Mouse (Mus musculus) lung, postnatal 25 days (tissue): ENCODE measurements at regions not wholly inside any gene's neighbourhood (a gene's known extent, or its start where the extent isn't known, plus 50 kb on each side); places are given as distances from the start of the nearest gene placed in this dataset.

Experiments used
- DNase-seq: peaks from one replicate; pipeline ENCODE4 v3.0.0; 2022; ENCODE audit warnings: low spot score

- no peak for DNase-seq
These were observed 95.3 kb downstream of the Lurap1l start for GRCm38 (mm10) chr4:81005507-81006328.

DNA sequence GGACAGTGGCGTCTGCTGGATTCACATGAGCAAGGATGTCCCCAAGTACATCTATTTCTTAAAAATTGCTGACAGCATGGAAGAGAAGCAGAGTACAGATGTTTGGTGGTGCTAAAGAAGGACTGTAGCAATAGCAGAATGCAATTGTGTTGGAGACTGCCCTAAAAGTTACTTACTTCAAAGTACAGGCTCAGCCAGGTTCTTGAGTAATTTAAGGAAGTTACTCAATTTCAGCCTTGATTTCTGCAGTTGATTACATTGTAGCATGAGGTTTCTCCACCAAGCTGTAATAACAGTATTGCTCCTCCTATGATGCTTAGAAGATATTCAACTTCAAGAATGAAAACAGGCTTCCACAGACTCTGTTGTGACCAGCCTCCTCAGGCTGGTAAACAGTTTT is 96.1 kb downstream of the Lurap1l start:
- DNase-seq = peak; percentile 12

- DNase-seq = no peak
These were observed 111.4 kb downstream of the Lurap1l start for GRCm38 (mm10) chr4:81021850-81022249.

DNA sequence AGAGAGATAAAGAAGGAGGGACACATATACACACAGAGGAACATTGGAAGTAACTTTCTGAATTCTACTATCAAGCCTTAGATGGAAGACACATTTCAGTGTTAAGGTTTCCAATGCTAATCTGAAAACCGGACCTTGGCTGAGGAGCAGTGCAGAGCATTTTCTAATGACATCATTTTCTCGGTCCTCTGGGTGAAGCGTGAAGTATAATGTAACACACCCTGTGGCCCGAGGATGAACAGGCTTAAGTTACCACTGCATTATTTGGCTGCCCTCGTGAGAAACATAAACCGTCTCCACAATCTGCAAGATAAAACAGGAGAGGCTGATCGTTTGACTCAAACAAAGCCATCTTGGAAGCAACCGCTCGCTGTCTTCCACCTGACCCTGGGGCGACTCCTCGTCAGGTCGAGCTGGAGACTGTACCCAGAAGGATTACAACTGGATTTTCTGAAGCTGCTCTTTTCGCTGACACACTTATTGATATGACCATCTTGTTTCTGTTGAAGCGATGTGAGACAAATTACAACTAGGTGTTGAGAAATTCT is 113.1 kb downstream of the Lurap1l start:
- no peak for DNase-seq

DNA sequence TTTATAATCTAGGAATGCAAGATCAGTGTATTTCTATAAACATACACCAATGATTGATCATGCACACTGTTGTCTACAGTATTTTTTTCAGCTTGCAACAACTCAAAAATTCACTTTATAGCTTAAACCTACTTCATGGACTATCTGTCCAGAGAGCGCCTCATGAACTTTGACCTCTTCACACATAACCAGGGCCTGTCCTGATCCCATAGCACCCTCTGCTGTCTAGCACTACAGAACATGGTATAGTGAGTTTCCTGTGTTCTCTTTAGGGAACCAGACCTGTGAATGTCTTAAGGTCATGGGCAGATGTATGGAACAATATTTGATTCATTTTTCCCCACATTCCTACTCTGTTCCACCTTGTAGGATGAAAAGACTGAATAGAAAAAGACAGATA is 117.1 kb downstream of the Lurap1l start:
- no peak for DNase-seq

GRCm38 (mm10) chr4:81030671-81031070 is 120.2 kb downstream of the Lurap1l start:
- DNase-seq = no peak

GRCm38 (mm10) chr4:81037336-81037902 is 127.0 kb downstream of the Lurap1l start:
- DNase-seq = no peak

DNA sequence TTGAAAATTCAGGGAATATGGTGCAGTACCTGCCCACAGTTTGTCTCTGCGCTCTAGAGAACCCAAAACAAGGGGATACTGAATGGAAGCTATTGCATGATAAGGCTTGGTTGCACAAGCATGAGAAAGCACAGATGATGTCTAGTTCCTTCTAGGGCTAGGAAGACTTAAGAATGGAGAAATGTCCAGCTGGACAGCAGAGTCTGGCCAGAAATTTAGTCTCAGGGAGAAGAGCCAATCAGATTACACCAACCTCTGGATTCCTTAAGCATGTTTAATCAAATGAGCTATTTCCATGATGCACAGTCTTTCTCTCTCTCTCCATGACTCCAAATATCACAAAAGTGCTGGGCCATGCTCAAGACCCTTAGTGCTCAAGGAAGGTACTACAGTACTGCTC is 147.8 kb downstream of the Lurap1l start:
- DNase-seq = no peak

DNA sequence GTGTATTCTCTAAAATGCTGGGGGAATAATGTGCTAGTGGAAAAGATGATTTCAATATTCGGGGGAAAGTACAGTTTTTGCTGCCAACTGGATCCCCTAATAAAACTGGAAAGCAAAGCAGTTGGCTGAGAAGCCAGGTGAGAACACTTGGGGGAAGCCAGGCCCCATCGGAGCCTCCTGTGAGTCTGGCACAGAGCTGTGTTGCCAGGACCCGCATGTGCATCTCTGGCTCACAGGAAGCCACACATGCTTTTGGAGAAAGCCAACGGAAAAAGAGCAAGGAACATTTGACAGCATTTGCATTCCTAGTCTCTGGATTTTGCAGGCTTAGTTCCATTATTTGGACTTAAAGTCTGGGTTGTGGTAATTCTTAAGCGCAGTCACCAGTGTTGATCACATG is 148.4 kb downstream of the Lurap1l start:
- DNase-seq = no peak

GRCm38 (mm10) chr4:81059356-81059755 is 148.9 kb downstream of the Lurap1l start:
- DNase-seq = no peak

GRCm38 (mm10) chr4:81082290-81082947 is 172.0 kb downstream of the Lurap1l start:
- DNase-seq = no peak

DNA sequence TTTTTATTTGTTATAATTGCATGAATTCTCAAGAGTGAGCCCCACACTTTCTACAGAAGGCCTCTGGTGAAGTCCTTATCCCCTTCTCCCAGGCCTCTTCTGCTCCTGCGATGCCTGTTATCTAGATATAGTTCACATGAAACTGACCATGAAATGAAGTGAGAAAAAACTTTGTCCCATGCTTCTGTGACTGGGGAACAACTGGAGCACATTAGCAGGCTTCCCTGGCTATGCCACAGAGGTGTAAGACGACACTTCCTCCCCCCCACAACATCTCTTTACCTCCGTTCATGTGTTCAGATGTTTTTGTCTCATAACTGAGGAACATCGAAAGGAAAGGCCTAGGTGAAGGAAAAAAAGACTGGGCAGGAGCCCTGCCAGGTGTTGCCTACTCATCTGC is 174.7 kb downstream of the Lurap1l start:
- DNase-seq = no peak

DNA sequence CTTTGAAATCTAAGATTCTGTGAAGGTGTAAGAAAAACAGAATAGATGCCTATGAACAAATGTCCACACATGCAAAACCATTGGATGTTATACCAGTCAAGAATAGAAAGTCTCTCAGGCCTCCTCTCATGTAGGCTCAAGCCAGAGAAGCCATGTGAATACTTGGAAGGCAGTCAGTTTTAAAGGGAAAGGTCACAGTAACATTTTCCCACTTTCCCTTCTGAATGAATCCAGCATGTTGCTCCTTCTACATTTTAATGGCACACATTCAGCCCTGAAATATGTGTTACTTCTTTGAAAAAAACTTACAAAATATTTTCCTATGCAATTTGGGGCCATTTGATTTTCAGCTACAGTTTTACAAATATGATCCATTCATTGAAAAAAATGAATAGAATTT is 186.1 kb downstream of the Lurap1l start:
- DNase-seq = no peak

DNA sequence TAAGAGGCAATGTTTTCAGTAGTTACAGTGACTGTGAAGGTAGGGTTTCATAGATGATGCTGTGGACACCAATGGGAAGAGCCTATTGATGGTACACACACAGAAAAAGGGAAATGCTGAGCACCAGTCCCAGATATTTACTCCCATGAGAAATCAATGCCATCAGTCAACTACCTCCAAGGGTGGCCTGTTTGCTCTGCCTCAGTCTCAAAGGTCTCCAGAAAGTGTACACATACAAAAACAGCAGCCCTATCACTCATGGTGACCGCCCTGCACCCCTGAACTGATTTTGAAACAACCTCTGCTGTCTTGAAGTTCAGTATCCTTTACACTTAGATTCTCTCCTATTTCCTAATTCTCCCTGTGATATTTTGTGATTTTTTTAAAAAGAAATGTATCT is 187.2 kb downstream of the Lurap1l start:
- no peak for DNase-seq

GRCm38 (mm10) chr4:81101049-81101448 is 190.6 kb downstream of the Lurap1l start:
- DNase-seq = no peak

DNA sequence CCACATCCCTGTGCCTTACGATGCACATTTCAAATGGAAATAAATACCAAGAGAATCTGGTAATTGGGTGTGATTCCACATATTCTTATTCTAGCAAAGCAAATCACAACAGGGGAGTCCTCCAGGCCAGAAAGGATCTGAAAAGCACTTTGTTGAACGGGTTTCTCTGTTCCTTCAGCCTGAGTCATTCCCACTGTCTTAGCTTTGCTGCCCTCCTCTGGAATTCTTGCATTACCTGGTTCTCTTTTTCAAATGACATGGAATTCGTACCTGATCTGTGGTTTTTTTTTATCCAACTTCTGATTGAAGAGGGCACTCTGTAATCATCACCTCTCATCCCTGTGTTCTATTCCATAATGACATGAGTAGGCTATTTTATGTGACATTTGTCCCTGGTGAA is 200.9 kb downstream of the Lurap1l start:
- peak; percentile 10 for DNase-seq

- DNase-seq = no peak
These were observed 206.0 kb downstream of the Lurap1l start for GRCm38 (mm10) chr4:81116411-81116810.

DNA sequence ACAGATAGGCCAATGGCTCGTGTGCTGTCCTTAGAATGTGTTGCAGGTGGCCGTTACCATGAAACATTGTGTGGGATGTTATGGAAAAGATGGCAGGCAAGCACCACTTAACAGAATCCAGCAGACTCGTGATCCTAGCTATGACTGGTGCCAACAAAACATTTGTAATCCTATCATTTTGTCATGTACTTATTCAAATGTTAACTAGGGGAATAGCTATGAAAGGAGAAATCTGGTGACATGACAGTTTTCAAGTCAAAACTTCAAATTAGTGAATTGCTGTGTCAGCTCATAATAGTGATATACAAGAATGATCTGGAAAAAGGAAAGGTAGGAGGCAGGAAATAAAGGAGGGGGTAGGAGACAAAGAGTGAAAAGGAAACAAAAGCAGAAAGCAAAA is 213.7 kb downstream of the Lurap1l start:
- DNase-seq = no peak

GRCm38 (mm10) chr4:81129874-81130273 is 219.4 kb downstream of the Lurap1l start:
- DNase-seq = peak; percentile 61

DNA sequence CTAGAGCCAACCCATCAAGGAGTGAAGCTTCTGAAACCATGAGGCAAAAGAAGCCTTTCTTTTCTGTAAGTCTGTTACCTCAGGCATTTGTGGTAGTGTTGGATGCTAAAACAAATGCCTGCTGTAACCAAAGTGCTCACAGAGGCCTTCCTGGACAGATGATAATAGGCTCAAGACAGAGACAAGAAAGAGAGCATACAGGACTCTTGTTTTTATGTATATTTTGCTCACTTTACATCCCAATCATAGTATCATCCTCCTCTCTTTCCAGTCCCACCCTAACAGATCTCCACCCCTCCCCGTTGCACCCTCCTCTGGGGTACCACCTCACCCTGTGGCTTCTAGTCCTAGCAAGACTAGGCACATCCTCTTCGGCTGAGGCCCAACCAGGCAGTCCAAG is 262.7 kb downstream of the Lurap1l start:
- DNase-seq = no peak

DNA sequence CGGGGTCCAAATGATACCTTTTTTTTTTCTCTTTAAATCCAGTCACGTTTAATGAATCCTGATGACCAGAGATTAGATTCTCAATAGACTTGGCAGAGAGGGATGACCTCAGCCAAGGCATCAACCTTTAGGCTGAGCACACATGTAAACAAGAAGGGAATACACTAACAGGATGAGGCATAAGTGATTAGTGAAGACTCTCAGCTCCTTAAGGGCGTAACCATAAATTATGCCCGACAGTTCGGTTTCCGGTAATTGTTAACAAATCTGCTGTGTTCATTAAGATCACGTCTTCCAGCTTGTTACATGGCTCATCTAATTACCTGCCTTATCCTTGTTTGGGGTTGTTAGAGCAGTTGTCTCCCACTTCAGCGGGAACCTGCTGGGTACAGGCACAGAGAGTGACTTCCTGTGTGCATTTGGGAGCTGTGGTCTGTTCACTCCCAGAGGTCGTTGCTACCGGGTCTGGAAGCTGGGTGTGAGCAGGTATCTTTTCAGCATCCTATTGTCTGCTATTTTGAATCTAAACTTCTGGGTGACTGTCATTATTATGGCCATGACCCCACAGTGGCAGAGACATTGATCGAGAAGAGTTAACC is 265.1 kb downstream of the Mpdz start:
- DNase-seq = peak; percentile 43

DNA sequence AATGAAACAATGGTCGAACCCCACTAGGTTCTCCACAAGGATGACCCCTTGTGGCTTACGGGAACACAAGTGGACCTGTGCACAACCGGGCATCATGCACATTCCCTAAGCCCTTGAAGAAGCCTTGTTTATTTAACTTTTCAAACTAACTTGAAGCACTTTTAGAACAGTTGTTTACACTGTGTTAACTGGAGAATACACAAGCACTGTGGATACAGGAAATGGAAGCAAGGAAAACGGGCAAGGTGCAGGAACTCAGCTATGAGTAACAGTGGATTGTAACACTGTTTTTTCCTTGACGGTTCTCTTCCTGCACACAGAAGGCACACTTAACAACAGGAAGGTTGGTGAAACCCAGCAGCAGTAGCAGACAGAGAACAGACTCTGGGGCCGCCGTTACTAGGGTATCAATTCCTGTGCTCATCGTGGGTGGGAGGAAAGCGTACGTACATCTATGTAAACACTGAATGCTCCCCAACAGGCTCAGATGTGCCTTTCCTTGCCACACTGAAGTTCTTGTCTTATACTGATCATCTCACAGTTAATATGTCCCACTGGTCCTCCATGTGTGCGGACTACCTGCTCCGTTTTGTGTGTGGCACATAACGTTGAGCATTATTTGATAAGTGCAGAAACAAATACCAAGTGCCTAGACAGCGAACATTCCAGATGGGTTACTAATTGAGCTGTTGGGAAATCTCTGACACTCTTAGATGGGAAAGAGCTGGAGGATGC is 264.4 kb downstream of the Mpdz start:
- peak; percentile 12 for DNase-seq
